Mouse (Mus musculus): ENCODE measurements around the gene Tmem107. TPM values are rescaled to one million over a fixed set of nuclear protein-coding genes. Genes with fewer than 3 reads are reported as not detected.

Gene Tmem107
- total RNA-seq, 2 experiments from 2014 or later: 15.2 to 21.0 TPM

GRCm38 (mm10) chr11:69059357-69059974 lies 11.1 kb upstream of the Tmem107 start, which contains the start of gene Borcs6:
TSS of gene Borcs6 (plus strand) at chr11:69059717.
- peak; percentile 97 to 98 for DNase-seq (ENCODE audit: low spot score in 2 of 2)

GRCm38 (mm10) chr11:69059975-69060411 lies 10.6 kb upstream of the Tmem107 start:
- DNase-seq (ENCODE audit: low spot score in 2 of 2): peak in 1 of 2 experiments; percentile 48

GRCm38 (mm10) chr11:69060448-69061254 lies 10.0 kb upstream of the Tmem107 start:
- peak in 1 of 2 experiments; percentile 36 for DNase-seq (ENCODE audit: low spot score in 2 of 2)

GRCm38 (mm10) chr11:69061255-69061912 lies 9.2 kb upstream of the Tmem107 start:
- DNase-seq (ENCODE audit: low spot score in 2 of 2): peak in 1 of 2 experiments; percentile 22

GRCm38 (mm10) chr11:69062194-69062760 lies 8.3 kb upstream of the Tmem107 start:
- DNase-seq (ENCODE audit: low spot score in 2 of 2): peak; percentile 67 to 92

GRCm38 (mm10) chr11:69062761-69063224 lies 7.8 kb upstream of the Tmem107 start:
- peak; percentile 92 to 99 for DNase-seq (ENCODE audit: low spot score in 2 of 2)

- DNase-seq (ENCODE audit: low spot score in 2 of 2): peak; percentile 60 to 84
These were observed 7.0 kb upstream of the Tmem107 start for GRCm38 (mm10) chr11:69063413-69064201.

- DNase-seq (ENCODE audit: low spot score in 2 of 2): no peak
These were observed 6.1 kb upstream of the Tmem107 start for GRCm38 (mm10) chr11:69064259-69065133.

GRCm38 (mm10) chr11:69065394-69065925 lies 5.1 kb upstream of the Tmem107 start:
- DNase-seq (ENCODE audit: low spot score in 2 of 2): no peak

GRCm38 (mm10) chr11:69066163-69066861 lies 4.3 kb upstream of the Tmem107 start:
- peak in 1 of 2 experiments; percentile 63 for DNase-seq (ENCODE audit: low spot score in 2 of 2)

- DNase-seq (ENCODE audit: low spot score in 2 of 2): peak; percentile 83 to 94
These were observed 3.6 kb upstream of the Tmem107 start for GRCm38 (mm10) chr11:69066956-69067355.

- DNase-seq (ENCODE audit: low spot score in 2 of 2): no peak
These were observed 3.0 kb upstream of the Tmem107 start for GRCm38 (mm10) chr11:69067601-69068000.

- DNase-seq (ENCODE audit: low spot score in 2 of 2): no peak
These were observed 513 bp upstream of the Tmem107 start for GRCm38 (mm10) chr11:69070093-69070492.

GRCm38 (mm10) chr11:69071262-69071661 lies 656 bp downstream of the Tmem107 start:
- DNase-seq (ENCODE audit: low spot score in 2 of 2): no peak

- DNase-seq (ENCODE audit: low spot score in 2 of 2): no peak
These were observed 1.6 kb downstream of the Tmem107 start for GRCm38 (mm10) chr11:69072234-69072633.

GRCm38 (mm10) chr11:69072666-69073064 lies 2.1 kb downstream of the Tmem107 start:
- DNase-seq (ENCODE audit: low spot score in 2 of 2): no peak

- peak in 1 of 2 experiments; percentile 96 for DNase-seq (ENCODE audit: low spot score in 2 of 2)
These were observed 2.7 kb downstream of the Tmem107 start for GRCm38 (mm10) chr11:69073065-69073888.
